Mouse (Mus musculus): ENCODE results near the gene Lrrk1.

The Lrrk1 gene

GRCm38 (mm10) chr7:66387813-66388521, at the start of gene Lrrk1:
TSS of gene Lrrk1 (minus strand) at chr7:66388350.
- DNase-seq (ENCODE audit: low read depth, low spot score) = no peak

- DNase-seq (ENCODE audit: low read depth, low spot score) = no peak
These were observed 46.3 kb upstream of the Lrrk1 start for GRCm38 (mm10) chr7:66434453-66434935.

DNA sequence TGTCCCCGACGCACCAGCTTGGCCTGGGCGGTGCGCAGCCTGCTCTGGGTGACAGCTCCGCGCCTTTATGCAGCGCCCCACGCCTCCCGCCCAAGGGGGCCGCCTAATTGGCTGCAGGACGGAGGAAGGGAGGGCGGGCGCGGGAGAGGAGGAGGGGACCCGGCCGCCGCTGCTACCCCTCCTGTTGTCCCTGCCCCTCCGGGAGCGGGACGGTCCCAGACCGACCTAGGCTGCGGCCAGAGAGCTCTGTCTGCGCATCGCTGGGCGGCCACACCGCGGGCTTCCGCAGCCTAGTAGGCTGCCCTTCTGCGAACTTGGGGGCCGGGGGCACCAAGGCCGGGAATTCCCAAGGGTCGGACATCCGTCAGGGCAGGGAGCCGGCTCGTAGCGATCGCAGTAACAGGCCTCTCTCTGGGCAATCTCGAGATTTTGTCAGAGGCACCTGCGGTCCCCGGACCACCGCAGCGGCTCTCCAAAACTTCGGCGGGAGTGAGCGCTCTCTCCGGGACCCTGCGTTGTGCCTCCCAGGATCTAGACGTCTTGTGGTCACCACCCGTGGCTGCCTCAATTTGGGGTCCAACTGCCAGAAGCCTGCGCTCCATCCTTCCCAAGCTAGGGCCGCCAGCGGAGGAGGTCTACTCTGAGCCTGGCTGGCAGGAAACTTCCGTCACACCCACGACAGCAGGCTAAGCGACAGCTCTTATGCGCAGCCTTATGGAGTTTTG, 39.4 kb upstream of the Lrrk1 start, which contains the start of gene Aldh1a3:
Gene Aldh1a3 (minus strand): TSS at position 81 of the 725 bp plus-strand sequence.
- DNase-seq (ENCODE audit: low read depth, low spot score) = no peak

DNA sequence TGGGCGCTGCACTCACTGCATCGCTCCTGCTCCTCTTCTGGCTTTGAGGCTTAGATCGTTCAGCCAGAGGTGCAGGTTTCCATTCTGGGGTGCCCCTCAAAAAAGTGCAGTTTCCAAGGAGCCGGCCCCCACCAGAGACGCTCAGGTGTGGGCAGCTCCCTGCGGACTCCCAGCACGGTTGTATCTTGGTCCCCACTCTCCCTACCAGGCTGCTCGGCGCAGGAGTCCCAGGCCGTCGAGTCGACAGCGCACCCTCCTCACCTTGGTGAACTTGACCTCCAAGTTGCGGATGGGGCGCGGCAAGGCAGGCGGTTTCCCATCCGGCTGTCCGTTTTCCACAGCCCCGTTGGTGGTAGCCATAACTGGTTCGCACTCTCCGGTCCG, 38.9 kb upstream of the Lrrk1 start:
- no peak for DNase-seq (ENCODE audit: low read depth, low spot score)

- no peak for DNase-seq (ENCODE audit: low read depth, low spot score)
These were observed 33.8 kb upstream of the Lrrk1 start for GRCm38 (mm10) chr7:66421903-66422302.

- DNase-seq (ENCODE audit: low read depth, low spot score) = no peak
These were observed 30.8 kb upstream of the Lrrk1 start for GRCm38 (mm10) chr7:66418981-66419380.

DNA sequence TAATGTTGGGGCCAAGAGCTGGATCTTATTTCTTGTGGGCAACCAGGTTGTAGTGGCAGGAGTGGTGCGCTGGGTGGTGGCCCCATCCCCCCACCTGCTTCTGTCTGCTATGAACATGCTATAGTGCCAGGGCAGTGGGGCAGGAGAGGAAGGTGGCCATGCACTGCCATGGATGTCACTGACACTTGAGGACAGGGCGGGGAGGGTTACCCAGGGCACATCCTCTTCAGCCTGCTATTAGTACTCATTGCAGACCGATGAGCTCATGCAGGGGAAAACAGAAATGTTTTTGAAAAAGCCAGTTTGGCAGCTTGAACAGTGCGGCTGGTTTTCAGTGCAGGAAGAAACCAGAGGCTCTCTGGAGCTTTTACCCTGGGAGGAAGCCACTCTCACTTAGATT, 28.7 kb upstream of the Lrrk1 start:
- DNase-seq (ENCODE audit: low read depth, low spot score) = no peak

DNA sequence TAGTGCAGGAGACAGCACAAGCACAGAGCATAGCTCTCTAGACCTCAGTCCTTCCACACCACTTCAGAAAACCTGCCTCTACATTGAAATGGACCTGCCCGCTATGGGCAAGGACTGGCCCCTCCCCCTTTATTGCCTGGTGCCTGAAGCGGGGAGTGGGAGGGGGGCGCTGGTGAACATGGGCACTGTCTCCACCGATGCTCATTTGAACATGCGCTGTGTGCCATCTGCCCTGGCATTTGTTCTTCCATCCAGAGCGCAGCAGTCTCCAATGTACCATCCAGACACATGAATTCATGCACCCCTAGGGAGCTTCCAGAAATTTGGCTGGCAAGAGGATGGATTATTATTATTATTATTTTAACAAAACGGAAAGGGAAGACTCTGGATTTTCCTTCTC, 24.9 kb upstream of the Lrrk1 start:
- DNase-seq (ENCODE audit: low read depth, low spot score) = no peak

DNA sequence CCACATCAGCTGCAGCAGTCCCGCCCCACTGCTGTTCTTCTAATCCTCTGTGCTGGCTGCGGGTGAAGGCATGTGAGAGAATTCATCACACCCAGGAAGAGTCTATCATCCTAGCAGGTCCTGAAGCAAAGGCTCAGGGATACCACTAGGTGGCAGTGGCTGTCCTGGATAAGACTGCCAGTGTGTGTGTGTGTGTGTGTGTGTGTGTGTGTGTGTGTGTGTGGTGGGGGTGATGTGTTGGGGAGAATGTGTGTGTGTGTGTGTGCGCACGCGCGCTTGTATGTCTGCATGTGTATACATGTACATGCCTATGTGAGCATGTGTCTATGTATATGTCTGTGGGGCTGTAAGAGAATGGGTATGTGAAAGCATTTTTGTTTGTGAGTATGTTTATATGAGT, 21.3 kb upstream of the Lrrk1 start:
- DNase-seq (ENCODE audit: low read depth, low spot score) = no peak

DNA sequence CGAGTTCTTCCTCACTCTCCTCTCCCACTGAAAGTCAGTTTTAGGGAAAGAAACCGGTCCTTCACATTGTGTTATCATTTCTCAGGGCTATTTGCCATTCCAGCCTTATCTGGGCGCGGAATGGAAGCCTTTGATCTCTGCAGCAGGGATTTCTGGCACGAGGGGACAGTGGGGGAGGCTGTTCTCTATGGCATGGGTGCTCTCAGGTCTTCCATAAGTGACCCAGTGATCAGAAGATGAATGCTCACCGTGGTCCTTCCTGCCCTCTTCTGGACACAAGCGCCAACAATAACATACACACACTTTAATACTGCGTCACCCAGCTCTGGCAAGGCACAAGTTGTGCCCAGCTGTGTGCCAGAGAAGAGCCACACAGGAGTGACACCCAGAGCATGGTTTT, 18.8 kb upstream of the Lrrk1 start:
- no peak for DNase-seq (ENCODE audit: low read depth, low spot score)

GRCm38 (mm10) chr7:66405951-66406721, 18.0 kb upstream of the Lrrk1 start:
- DNase-seq (ENCODE audit: low read depth, low spot score) = no peak

GRCm38 (mm10) chr7:66405541-66405940, 17.4 kb upstream of the Lrrk1 start:
- DNase-seq (ENCODE audit: low read depth, low spot score) = no peak

DNA sequence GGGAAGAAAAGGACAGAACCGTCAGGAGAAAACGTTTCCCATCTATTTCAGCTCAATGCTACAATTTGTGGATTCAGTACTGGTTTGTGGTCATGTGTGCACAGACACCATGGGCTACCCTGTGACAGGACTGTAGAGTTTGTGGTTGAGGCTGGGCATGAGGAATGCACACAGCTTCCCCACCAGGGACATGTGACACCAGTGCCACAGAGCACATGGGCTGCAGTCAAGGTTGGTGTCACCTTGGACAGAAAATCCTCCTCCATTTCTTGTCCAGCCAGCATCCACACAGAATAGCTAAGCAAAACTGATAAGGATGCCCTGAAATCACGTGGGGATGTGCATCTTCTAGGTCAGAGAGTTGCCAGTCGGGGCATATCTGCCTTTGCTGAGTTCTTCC, 16.7 kb upstream of the Lrrk1 start:
- no peak for DNase-seq (ENCODE audit: low read depth, low spot score)

DNA sequence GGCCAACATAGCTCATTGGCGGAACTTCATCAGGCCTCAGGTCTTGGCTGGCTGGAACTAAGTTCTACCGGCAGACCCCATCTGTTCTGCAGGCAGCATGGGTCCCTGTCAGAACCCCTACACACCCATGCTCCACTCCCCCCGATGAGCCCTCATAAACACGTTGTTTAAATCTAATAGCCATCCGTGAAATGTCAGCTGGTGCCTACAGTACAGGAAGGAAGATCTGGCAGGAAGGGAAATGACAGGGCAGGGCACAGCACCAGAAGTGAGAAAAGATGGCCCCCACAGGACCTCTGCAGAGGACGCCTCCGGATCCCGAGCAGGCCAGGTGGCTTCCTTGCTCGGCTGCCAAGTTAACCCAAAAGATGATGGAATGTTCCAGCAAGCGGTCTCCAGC, 16.0 kb upstream of the Lrrk1 start:
- DNase-seq (ENCODE audit: low read depth, low spot score) = no peak

DNA sequence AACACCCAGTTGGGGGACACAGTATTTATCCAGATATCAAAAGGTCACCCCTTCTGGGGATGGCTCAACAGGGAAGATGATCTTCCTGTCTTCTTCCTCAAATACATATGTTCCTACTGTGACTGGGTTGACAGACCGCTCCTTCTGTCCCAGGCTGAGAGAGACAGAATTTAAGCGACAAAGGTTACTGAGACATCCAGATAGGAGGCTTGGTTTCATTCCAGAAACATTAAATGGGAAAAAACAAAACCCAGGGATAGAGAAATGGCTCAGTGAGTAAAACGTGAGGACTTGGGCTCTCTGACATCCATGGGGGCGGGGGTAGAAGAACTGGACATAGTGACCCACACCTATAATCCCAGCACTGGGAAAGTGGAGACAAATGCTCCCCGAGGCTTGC, 14.7 kb upstream of the Lrrk1 start:
- no peak for DNase-seq (ENCODE audit: low read depth, low spot score)

DNA sequence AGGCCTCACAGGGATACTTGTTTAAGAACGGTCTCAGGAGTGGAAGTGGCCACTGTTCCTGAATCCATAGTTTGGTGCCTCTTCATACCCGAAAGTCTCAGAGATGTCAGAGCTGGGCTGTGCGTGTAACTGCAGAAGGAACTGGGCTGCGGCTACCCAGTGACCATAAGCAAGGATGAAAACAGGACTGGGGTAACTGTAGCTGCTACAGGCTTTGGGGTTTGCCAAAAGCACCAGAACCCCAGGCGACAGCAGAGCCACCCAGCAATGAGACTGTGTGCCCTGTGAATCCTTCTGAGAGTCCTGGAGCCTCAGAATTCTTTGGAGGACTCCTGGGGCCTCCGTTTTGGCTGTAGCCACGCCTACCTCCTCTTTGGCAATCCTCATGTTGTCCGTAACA, 13.5 kb upstream of the Lrrk1 start:
- DNase-seq (ENCODE audit: low read depth, low spot score) = no peak

DNA sequence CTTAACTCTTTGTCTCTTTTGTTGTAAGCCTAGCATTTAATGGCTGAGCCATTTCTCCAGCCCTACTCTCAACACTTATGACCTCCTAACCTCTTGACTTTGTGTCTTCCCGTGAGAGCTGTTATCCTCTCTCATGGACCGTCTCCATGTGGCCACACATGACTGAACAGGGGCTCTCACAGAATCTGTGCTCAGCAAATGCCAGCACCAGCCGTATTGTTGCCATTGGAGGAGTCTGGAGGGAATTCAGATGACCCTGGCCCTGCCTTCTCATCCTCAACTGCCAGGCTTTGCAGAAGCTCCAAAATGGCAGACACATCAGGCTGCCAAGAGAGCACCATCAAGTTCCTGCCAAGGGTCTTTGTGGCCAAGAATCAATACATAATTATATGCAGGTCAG, 9.1 kb upstream of the Lrrk1 start:
- no peak for DNase-seq (ENCODE audit: low read depth, low spot score)

DNA sequence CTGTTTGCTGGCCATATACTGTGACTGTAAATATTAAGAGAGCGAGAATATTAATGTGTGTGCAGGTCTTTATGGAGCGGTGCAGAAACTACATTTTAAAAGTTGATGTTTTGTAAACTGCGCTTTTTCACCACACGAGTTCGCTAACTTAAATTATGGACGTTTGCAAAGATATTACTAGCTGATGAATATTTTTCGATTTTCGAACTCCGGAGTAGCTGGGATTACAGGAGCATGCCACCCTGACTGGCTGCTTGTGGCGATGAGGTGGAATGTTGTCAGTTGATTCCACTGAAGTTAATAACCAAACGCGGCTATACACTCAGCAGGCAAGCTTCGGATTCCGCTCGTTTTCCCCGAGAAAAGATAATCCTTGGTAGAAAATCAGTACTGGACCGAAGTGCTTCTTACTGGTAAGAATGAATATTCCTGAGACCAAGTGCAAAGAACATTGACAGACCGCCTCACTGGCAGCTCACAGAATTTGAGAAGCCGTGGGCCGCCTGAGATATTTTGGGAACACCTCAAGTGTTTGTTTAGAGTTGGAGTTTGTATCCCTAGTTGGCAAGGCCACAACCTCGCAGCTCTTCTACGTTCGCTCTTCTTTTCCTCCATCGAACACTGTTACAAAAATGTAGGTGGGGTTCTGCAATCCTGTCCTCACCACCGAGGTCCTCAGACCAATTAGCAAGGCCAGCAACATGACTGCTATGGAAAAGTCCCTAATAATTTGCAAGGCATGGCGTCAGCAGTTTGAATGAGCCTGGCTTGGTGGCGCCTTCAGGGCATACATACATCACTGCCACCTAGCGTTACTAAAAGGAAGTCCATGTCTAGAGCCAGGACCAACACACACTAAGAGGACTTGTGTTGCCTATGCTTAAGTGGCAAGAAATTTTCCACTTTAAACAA, 727 bp upstream of the Lrrk1 start:
- DNase-seq (ENCODE audit: low read depth, low spot score) = peak; percentile 26

DNA sequence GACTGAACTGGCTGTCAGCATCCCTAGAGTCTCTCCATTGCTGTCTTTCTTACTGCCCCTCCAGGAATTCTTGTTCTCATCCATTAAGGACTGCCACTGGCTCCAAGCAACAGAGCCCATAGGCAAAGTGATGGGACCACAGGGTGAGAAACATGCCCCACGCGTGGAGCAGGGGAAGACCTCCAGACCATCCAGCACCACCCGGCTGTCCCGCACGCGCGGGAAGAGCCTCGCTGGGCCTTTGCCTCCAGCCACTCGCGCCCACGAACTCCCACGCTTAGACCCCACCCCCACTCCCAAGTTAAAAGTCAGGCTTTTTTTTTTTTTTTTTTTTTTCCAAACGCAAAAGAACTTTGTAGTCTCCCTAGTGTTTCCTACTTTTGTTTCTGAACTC, 734 bp downstream of the Lrrk1 start:
- DNase-seq (ENCODE audit: low read depth, low spot score) = no peak

- DNase-seq (ENCODE audit: low read depth, low spot score) = no peak
These were observed 1.7 kb downstream of the Lrrk1 start for GRCm38 (mm10) chr7:66386411-66386810.

DNA sequence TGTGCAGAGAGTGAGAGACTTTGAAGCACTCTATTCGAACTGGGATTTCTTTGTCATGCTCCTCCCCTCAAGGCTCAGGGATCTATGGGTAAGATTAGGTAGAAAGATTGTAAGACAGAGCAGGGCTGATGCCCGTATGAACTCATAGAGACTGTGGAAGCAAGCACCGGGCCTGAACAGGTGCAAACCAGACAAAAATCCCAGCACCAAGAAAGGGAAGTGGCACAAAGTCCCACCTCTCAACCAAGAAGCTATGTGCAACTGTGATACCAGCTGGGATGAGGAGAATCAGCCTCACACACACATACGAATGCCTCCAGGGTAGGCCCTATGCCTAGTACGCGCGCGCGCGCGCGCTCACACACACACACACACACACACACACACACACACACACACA, 2.3 kb downstream of the Lrrk1 start:
- DNase-seq (ENCODE audit: low read depth, low spot score) = no peak
